Mouse (Mus musculus): ENCODE data around the gene Gapt. TPM values are rescaled to one million over a fixed set of nuclear protein-coding genes. Genes with fewer than 3 reads are reported as not detected.
"Not testable (repeated sequence)": the region's sequence is repeated elsewhere in the genome, so short reads cannot be mapped to it uniquely, and the experiment has no call there.

The Gapt gene
- polyA plus RNA-seq (2012; fragmentation: generic; extraction: Trizol), result not detected
- long read RNA-seq, experiment 1, result 0 reads
- long read RNA-seq, experiment 2, result 0 reads

DNA sequence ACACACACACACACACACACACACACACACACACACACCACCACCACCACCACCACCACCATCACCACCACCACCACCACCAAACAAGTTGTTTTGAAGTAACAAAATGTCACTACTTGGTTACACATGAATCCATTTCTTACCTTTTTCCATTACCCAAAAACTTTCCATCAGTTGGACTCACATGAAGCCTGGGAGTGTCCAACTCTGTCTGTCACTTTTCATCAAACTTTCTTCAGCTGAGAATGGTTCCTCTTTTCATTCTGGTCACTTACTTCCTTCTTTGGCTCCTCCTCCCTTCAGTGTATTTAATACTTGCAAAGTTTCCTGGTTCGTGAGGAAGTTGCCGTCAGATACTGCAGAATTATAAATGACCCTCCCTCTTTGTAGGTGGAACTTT, at the start of gene Gapt:
Gene Gapt, minus strand, starts transcription at position 259 of the 400 bp plus-strand sequence.
- Histone ChIP-seq H3K4me3 (ENCODE audit: insufficient read depth, poor library complexity, severe bottlenecking) (no peak within 1 kb of the TSS), H3K36me3 (ENCODE audit: control insufficient read depth, insufficient read depth) (no peaks in the 10 kb centered on the region), H3K27me3 (ENCODE audit: control insufficient read depth, insufficient read depth, insufficient read length) (no peaks in the 10 kb centered on the region), H3K79me2 (ENCODE audit: control insufficient read depth, insufficient read depth) (no peaks in the 10 kb centered on the region), H3ac (ENCODE audit: control insufficient read depth, insufficient read length, low read depth) (no peak within 1 kb of the TSS), H3K79me3 (ENCODE audit: low read depth) (no peaks in the 10 kb centered on the region)
- TF ChIP-seq MAX (IDR thresholded peaks at IDR 0.05) (no peak), CTCF (IDR thresholded peaks at IDR 0.05; ENCODE audit: control insufficient read depth, insufficient read depth, insufficient read length) (no peak), MYOD1 (IDR thresholded peaks at IDR 0.05; ENCODE audit: control insufficient read depth, insufficient read length, low read depth) (no peak), USF1 (IDR thresholded peaks at IDR 0.05; ENCODE audit: low read depth) (no peak), MYOG (IDR thresholded peaks at IDR 0.05; ENCODE audit: control insufficient read depth, extremely low read depth, insufficient read length) (no peak), CEBPB (IDR thresholded peaks at IDR 0.05; ENCODE audit: low read depth) (no peak), FOSL1 (IDR thresholded peaks at IDR 0.05; ENCODE audit: insufficient read depth, low read length, poor library complexity, severe bottlenecking) (no peak)

DNA sequence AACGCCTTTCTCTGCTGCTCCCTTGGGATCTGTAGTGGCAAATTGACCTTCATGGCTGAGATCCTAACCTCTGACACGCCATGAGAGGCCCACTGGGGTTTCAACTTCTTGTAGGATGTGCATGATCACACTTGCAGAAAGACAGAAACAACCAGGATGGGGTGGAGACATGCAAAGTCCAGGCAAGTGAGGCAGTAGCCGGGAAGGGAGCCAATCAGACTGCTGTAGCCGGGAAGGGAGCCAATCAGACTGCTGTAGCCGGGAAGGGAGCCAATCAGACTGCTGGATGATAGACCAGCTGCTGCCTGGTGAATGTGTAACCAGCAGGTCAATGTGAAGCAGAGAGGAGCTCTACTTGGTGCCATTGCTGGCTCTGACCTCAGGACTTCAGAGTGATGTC, 49.2 kb upstream of the Gapt start:
- no peak overlapping the region for H3ac ChIP-seq (ENCODE audit: control insufficient read depth, insufficient read length, low read depth)
- TF ChIP-seq MYOD1 (IDR thresholded peaks at IDR 0.05; ENCODE audit: control insufficient read depth, insufficient read length, low read depth) (no peak), CTCF (IDR thresholded peaks at IDR 0.05; ENCODE audit: control insufficient read depth, insufficient read depth, insufficient read length) (no peak), USF1 (IDR thresholded peaks at IDR 0.05; ENCODE audit: low read depth) (no peak), MYOG (IDR thresholded peaks at IDR 0.05; ENCODE audit: control insufficient read depth, extremely low read depth, insufficient read length) (no peak), MAX (IDR thresholded peaks at IDR 0.05) (no peak), CEBPB (IDR thresholded peaks at IDR 0.05; ENCODE audit: low read depth) (no peak)
- H3K27me3 ChIP-seq (ENCODE audit: control insufficient read depth, insufficient read depth, insufficient read length), result no peaks in the 10 kb centered on the region
- H3K36me3 ChIP-seq (ENCODE audit: control insufficient read depth, insufficient read depth), result peaks cover 3% of the 10 kb centered on the region
- no peaks in the 10 kb centered on the region for H3K79me2 ChIP-seq (ENCODE audit: control insufficient read depth, insufficient read depth)
- H3K79me3 ChIP-seq (ENCODE audit: low read depth), result no peaks in the 10 kb centered on the region
- H3K4me3 ChIP-seq (ENCODE audit: insufficient read depth, poor library complexity, severe bottlenecking), result no peak overlapping the region

DNA sequence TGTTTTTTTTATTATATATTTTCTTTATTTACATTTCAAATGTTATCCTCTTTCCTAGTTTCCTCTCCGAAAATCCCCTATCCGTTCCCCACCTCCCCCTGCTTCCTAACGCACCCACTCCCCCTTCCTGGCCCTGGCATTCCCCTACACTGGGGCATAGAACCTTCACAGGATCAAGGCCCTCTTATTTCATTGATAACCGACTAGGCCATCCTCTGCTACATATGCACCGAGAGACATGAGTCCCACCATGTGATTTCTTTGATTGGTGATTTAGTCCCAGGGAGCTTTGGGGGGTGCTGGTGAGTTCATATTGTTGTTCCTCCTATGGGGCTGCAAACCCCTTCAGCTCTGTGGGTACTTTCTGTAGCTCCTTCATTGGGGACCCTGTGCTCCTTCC, 47.7 kb upstream of the Gapt start:
- H3K36me3 ChIP-seq (ENCODE audit: control insufficient read depth, insufficient read depth), result peaks cover 18% of the 10 kb centered on the region
- H3K79me2 ChIP-seq (ENCODE audit: control insufficient read depth, insufficient read depth), result not testable (repeated sequence)

DNA sequence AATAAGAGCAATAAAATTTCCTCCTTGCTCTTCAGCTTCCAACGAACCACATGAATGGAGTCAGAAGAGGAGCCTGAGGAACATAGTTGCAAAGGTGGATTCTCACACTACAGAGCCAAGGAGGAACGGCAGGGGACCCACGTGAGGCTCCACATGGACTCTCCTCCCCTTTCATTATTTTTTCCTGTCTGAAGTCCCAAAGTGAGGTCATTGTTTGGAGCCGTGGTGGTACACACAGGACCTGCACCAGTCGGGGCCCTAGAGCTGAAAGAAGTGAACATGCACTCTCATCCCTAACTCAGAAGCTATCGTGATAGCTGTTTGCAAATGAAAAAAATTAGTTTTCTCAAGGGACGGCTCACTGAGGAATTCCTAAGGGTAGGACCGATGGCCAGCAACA, 47.1 kb upstream of the Gapt start:
- H3K79me2 ChIP-seq (ENCODE audit: control insufficient read depth, insufficient read depth), result peaks cover 16% of the 10 kb centered on the region
- no peak overlapping the region for H3ac ChIP-seq (ENCODE audit: control insufficient read depth, insufficient read length, low read depth)
- no peaks in the 10 kb centered on the region for H3K27me3 ChIP-seq (ENCODE audit: control insufficient read depth, insufficient read depth, insufficient read length)
- H3K36me3 ChIP-seq (ENCODE audit: control insufficient read depth, insufficient read depth), result peaks cover 24% of the 10 kb centered on the region
- no peak overlapping the region for H3K4me3 ChIP-seq (ENCODE audit: insufficient read depth, poor library complexity, severe bottlenecking)
- H3K79me3 ChIP-seq (ENCODE audit: low read depth), result peaks cover 5% of the 10 kb centered on the region
- TF ChIP-seq MYOG (IDR thresholded peaks at IDR 0.05; ENCODE audit: control insufficient read depth, extremely low read depth, insufficient read length) (no peak), CEBPB (IDR thresholded peaks at IDR 0.05; ENCODE audit: low read depth) (no peak), FOSL1 (IDR thresholded peaks at IDR 0.05; ENCODE audit: insufficient read depth, low read length, poor library complexity, severe bottlenecking) (no peak), MAX (IDR thresholded peaks at IDR 0.05) (no peak), USF1 (IDR thresholded peaks at IDR 0.05; ENCODE audit: low read depth) (no peak), CTCF (IDR thresholded peaks at IDR 0.05; ENCODE audit: control insufficient read depth, insufficient read depth, insufficient read length) (no peak), MYOD1 (IDR thresholded peaks at IDR 0.05; ENCODE audit: control insufficient read depth, insufficient read length, low read depth) (no peak)

More for the DNA sequence above, 47.7 kb upstream of the Gapt start:
- not testable (repeated sequence) for H3ac ChIP-seq (ENCODE audit: control insufficient read depth, insufficient read length, low read depth); H3K4me3 ChIP-seq (ENCODE audit: insufficient read depth, poor library complexity, severe bottlenecking); H3K79me3 ChIP-seq (ENCODE audit: low read depth); H3K27me3 ChIP-seq (ENCODE audit: control insufficient read depth, insufficient read depth, insufficient read length)

DNA sequence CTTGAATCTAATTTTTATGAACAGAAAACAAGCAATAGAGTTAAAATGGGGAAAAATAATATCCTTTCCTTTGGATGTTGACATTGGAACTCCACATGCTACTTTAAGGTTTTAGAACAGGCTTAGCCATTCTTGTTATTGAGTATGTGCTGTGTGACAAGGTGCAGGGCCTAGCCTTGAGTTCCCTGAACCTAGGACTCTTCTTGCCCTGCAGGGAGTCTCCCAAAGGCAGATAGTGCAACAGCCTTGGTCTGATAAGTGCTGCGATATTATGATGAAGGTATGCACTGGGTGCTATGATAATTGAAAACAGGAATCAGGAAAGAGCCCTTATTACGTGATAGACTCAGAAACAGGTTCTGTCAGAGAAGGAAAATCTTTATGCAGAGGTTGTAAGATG, 44.9 kb upstream of the Gapt start:
- TF ChIP-seq USF1 (IDR thresholded peaks at IDR 0.05; ENCODE audit: low read depth), result no peak
- TF ChIP-seq CEBPB (IDR thresholded peaks at IDR 0.05; ENCODE audit: low read depth), result no peak
- no peak for TF ChIP-seq MAX (IDR thresholded peaks at IDR 0.05)
- no peak for TF ChIP-seq MYOD1 (IDR thresholded peaks at IDR 0.05; ENCODE audit: control insufficient read depth, insufficient read length, low read depth)
- TF ChIP-seq MYOG (IDR thresholded peaks at IDR 0.05; ENCODE audit: control insufficient read depth, extremely low read depth, insufficient read length), result no peak
- no peak for TF ChIP-seq FOSL1 (IDR thresholded peaks at IDR 0.05; ENCODE audit: insufficient read depth, low read length, poor library complexity, severe bottlenecking)
- no peak for TF ChIP-seq CTCF (IDR thresholded peaks at IDR 0.05; ENCODE audit: control insufficient read depth, insufficient read depth, insufficient read length)
- H3K36me3 ChIP-seq (ENCODE audit: control insufficient read depth, insufficient read depth), result peaks cover 46% of the 10 kb centered on the region
- H3K79me3 ChIP-seq (ENCODE audit: low read depth), result peaks cover 24% of the 10 kb centered on the region
- peaks cover 38% of the 10 kb centered on the region for H3K79me2 ChIP-seq (ENCODE audit: control insufficient read depth, insufficient read depth)
- no peak overlapping the region for H3K4me3 ChIP-seq (ENCODE audit: insufficient read depth, poor library complexity, severe bottlenecking)
- H3K27me3 ChIP-seq (ENCODE audit: control insufficient read depth, insufficient read depth, insufficient read length), result no peaks in the 10 kb centered on the region
- H3ac ChIP-seq (ENCODE audit: control insufficient read depth, insufficient read length, low read depth), result no peak overlapping the region

DNA sequence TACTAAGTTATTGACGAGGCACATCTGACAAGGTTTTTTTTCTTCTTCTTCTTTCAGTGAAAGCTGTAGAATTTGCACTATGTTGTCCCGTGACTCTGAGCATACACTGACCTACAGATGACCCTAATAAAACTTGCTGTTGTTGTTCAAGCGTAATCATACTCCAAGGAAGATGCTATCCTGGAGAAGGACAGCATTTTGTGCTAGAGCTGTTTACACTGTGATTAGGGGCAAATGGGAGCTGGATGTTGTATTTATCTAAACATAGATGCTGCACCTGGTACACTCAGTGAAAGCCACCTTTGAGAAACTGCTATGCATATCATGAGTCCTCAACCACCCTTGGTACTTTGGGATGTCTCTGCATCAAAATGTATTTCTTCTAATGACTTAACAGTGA, 44.4 kb upstream of the Gapt start:
- Histone ChIP-seq H3K79me2 (ENCODE audit: control insufficient read depth, insufficient read depth) (peaks cover 42% of the 10 kb centered on the region), H3K4me3 (ENCODE audit: insufficient read depth, poor library complexity, severe bottlenecking) (no peak overlapping the region), H3K79me3 (ENCODE audit: low read depth) (peaks cover 28% of the 10 kb centered on the region), H3K36me3 (ENCODE audit: control insufficient read depth, insufficient read depth) (peaks cover 50% of the 10 kb centered on the region), H3ac (ENCODE audit: control insufficient read depth, insufficient read length, low read depth) (no peak overlapping the region), H3K27me3 (ENCODE audit: control insufficient read depth, insufficient read depth, insufficient read length) (no peaks in the 10 kb centered on the region)
- no peak for TF ChIP-seq USF1 (IDR thresholded peaks at IDR 0.05; ENCODE audit: low read depth)
- TF ChIP-seq MYOG (IDR thresholded peaks at IDR 0.05; ENCODE audit: control insufficient read depth, extremely low read depth, insufficient read length), result no peak
- no peak for TF ChIP-seq MAX (IDR thresholded peaks at IDR 0.05)
- no peak for TF ChIP-seq CEBPB (IDR thresholded peaks at IDR 0.05; ENCODE audit: low read depth)
- no peak for TF ChIP-seq MYOD1 (IDR thresholded peaks at IDR 0.05; ENCODE audit: control insufficient read depth, insufficient read length, low read depth)
- no peak for TF ChIP-seq CTCF (IDR thresholded peaks at IDR 0.05; ENCODE audit: control insufficient read depth, insufficient read depth, insufficient read length)
- no peak for TF ChIP-seq FOSL1 (IDR thresholded peaks at IDR 0.05; ENCODE audit: insufficient read depth, low read length, poor library complexity, severe bottlenecking)
